In the genomic region with DNA sequence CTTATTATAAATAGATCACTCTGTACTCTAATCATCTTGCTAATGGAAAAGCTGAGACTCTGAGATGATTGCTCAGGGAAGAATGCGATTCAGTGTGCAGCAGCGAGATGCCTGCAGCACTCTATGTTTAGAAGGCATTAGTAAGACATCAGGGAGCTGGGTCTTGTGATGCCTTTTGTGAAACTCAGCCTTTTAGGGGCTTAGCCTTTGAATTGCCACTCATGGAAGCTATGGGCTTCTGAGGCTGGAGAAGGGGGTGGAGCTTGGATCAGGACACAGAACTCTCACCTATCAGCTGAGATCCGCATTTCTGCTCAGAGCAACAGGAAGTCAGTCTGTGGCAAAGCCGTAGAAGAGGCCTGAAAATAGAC, we compare ENCODE assay signal across 11 mouse cellular contexts.
A peak's percentile ranks its signal among the peaks of the same experiment; 100 is the strongest.
DNase-seq lines count a peak whose midpoint lies in the region; ATAC-seq and TF ChIP-seq lines count a peak whose summit lies in the region.
"Had no signal": no experiment of that assay in that cellular context is flagged by ENCODE, and none has a peak within 500 bp of the region (broad histone marks: within the 10 kb centered on the region; RNA-seq: fewer than 3 reads in every experiment).

No protein-coding gene starts in this region.

- TF ChIP-seq POLR2A in kidney, adult 2 months (IDR thresholded peaks at IDR 0.05; ENCODE audit: low read depth, low read length): no peak

- TF ChIP-seq CTCF in kidney, adult 2 months (conservative IDR thresholded peaks at IDR 0.05; ENCODE audit: insufficient read depth, insufficient read length, low read depth, low read length): no peak

- no peak overlapping the region for H3K9ac ChIP-seq in kidney, embryonic 14.5 days (ENCODE audit: low read depth, low read length)
- no peak overlapping the region for H3K9ac ChIP-seq in forebrain, embryonic 14.5 days (ENCODE audit: low read length)
- H3K9ac ChIP-seq in intestine, embryonic 15.5 days: no peak overlapping the region
- H3K9ac ChIP-seq: limb, embryonic 12.5 days had no signal

- peaks cover 25% of the 10 kb centered on the region; the same call in 1 of the 2 replicates for H3K4me1 ChIP-seq in kidney, adult 2 months (ENCODE audit: control insufficient read depth, insufficient read depth, low read length)
- H3K4me1 ChIP-seq in kidney, embryonic 14.5 days (ENCODE audit: control insufficient read depth, insufficient read depth, low read length): peaks cover 3% of the 10 kb centered on the region; the same call in 1 of the 2 replicates
- H3K4me1 ChIP-seq in forebrain, embryonic 14.5 days (ENCODE audit: control insufficient read depth, insufficient read depth, low read length): peaks cover 12% of the 10 kb centered on the region; the same call in 1 of the 2 replicates
- peaks cover 16% of the 10 kb centered on the region for H3K4me1 ChIP-seq in intestine, embryonic 15.5 days (replicated peaks)

- peak; percentile 35 for DNase-seq in kidney, adult 2 months
- peak; percentile 46 for DNase-seq in forebrain, embryonic 14.5 days (ENCODE audit: low spot score)
- DNase-seq in retina, embryonic 14.5 days (ENCODE audit: low spot score): peak; percentile 26
- no peak for DNase-seq in adrenal gland, postnatal 14 days
- DNase-seq: adrenal gland, postnatal 25 days had no signal

- 25% methylated on average over 4 of the region's 4 CpGs for WGBS in kidney, adult 2 months
- WGBS in kidney, embryonic 14.5 days: 49% methylated on average over 4 of the region's 4 CpGs
- WGBS in forebrain, embryonic 14.5 days: 4% methylated on average over 4 of the region's 4 CpGs
- 50% methylated on average over 4 of the region's 4 CpGs for WGBS in intestine, embryonic 15.5 days

- no peak for ATAC-seq in kidney, embryonic 14.5 days (ENCODE audit: low FRiP score, low TSS enrichment)
- ATAC-seq in common myeloid progenitor, adult 5-6 weeks (replicated peaks; ENCODE audit: low read depth, poor library complexity, severe bottlenecking): peak; percentile 65
- peak; percentile 41 for ATAC-seq in forebrain, embryonic 14.5 days
- no peak for ATAC-seq in intestine, embryonic 15.5 days
- no peak for ATAC-seq in erythroid progenitor cell, adult 5-6 weeks (replicated peaks; ENCODE audit: low FRiP score, poor library complexity, severe bottlenecking)
- ATAC-seq: lung, postnatal 0 days had no signal

- H3K9me3 ChIP-seq in kidney, embryonic 14.5 days (ENCODE audit: control insufficient read depth, low read length): no peaks in the 10 kb centered on the region
- H3K9me3 ChIP-seq in forebrain, embryonic 14.5 days (replicated peaks; ENCODE audit: control insufficient read depth, low read length): no peaks in the 10 kb centered on the region
- no peaks in the 10 kb centered on the region for H3K9me3 ChIP-seq in intestine, embryonic 15.5 days
- H3K9me3 ChIP-seq: limb, embryonic 12.5 days had no signal

- no peak overlapping the region for H3K4me3 ChIP-seq in kidney, adult 2 months (ENCODE audit: insufficient read depth, low read depth, low read length)
- H3K4me3 ChIP-seq in kidney, embryonic 14.5 days (ENCODE audit: low read length): no peak overlapping the region
- H3K4me3 ChIP-seq in forebrain, embryonic 14.5 days (ENCODE audit: low read depth, low read length): no peak overlapping the region
- H3K4me3 ChIP-seq in intestine, embryonic 15.5 days (replicated peaks): no peak overlapping the region
- H3K4me3 ChIP-seq: limb, embryonic 12.5 days had no signal

- no peak overlapping the region for H3K4me2 ChIP-seq in kidney, embryonic 14.5 days (replicated peaks; ENCODE audit: low read depth, low read length)
- H3K4me2 ChIP-seq in forebrain, embryonic 14.5 days (ENCODE audit: low read length): no peak overlapping the region
- H3K4me2 ChIP-seq in intestine, embryonic 15.5 days (replicated peaks): no peak overlapping the region
- H3K4me2 ChIP-seq: limb, embryonic 12.5 days had no signal

- no peaks in the 10 kb centered on the region for H3K27me3 ChIP-seq in kidney, adult 2 months (replicated peaks; ENCODE audit: control insufficient read depth, insufficient read depth, low read length)
- no peaks in the 10 kb centered on the region for H3K27me3 ChIP-seq in kidney, embryonic 14.5 days (ENCODE audit: control insufficient read depth, insufficient read depth, low read length)
- H3K27me3 ChIP-seq in forebrain, embryonic 14.5 days (replicated peaks; ENCODE audit: control insufficient read depth, insufficient read depth, low read length): no peaks in the 10 kb centered on the region
- no peaks in the 10 kb centered on the region for H3K27me3 ChIP-seq in intestine, embryonic 15.5 days (replicated peaks)
- H3K27me3 ChIP-seq: limb, embryonic 12.5 days had no signal

- peak overlapping the region; percentile 66; the same call in 1 of the 2 replicates for H3K27ac ChIP-seq in kidney, adult 2 months (ENCODE audit: insufficient read depth, low read depth, low read length)
- no peak overlapping the region for H3K27ac ChIP-seq in kidney, embryonic 14.5 days (ENCODE audit: low read depth, low read length)
- no peak overlapping the region for H3K27ac ChIP-seq in forebrain, embryonic 14.5 days (ENCODE audit: low read depth, low read length)
- no peak overlapping the region for H3K27ac ChIP-seq in intestine, embryonic 15.5 days
- H3K27ac ChIP-seq: limb, embryonic 12.5 days had no signal

- H3K36me3 ChIP-seq in kidney, adult 2 months (ENCODE audit: control insufficient read depth, insufficient read depth, low read length): no peaks in the 10 kb centered on the region
- H3K36me3 ChIP-seq in kidney, embryonic 14.5 days (ENCODE audit: control insufficient read depth, insufficient read depth, low read length): no peaks in the 10 kb centered on the region
- H3K36me3 ChIP-seq in forebrain, embryonic 14.5 days (ENCODE audit: control insufficient read depth, insufficient read depth, low read length): no peaks in the 10 kb centered on the region
- H3K36me3 ChIP-seq in intestine, embryonic 15.5 days: no peaks in the 10 kb centered on the region
- H3K36me3 ChIP-seq: limb, embryonic 12.5 days had no signal

Comparison
In these comparisons a context has a peak if more than half of its experiments do, and no peak if none do; other contexts are left out.
1. ATAC-seq: peak in common myeloid progenitor, adult 5-6 weeks (single experiment) and forebrain, embryonic 14.5 days (single experiment); none in kidney, embryonic 14.5 days (single experiment), intestine, embryonic 15.5 days (single experiment) and erythroid progenitor cell, adult 5-6 weeks (single experiment).